Mouse (Mus musculus): Measurements from ENCODE around the gene Fxyd5.

The Fxyd5 gene

GRCm38 (mm10) chr7:30992148-30992547 is 50.1 kb downstream of the Fxyd5 start:
- CTCF ChIA-PET: no interaction called here

- CTCF ChIA-PET: interaction anchor here (1.0 kb wide), 1 partner anchor 35 kb away, joined by 3 read pairs; no protein-coding TSS in a partner anchor
Observed at GRCm38 (mm10) chr7:30988519-30989162, 53.6 kb downstream of the Fxyd5 start.

GRCm38 (mm10) chr7:30985357-30985756 is 56.9 kb downstream of the Fxyd5 start:
- CTCF ChIA-PET: no interaction called here

Data from spleen, embryonic (tissue).